Mouse (Mus musculus) heart, embryonic 14.5 days (tissue): Measurements from ENCODE around the gene Ccdc38. TPM values are rescaled to one million over a fixed set of nuclear protein-coding genes. Genes with fewer than 3 reads are reported as not detected.
A peak's percentile ranks its signal among the peaks of the same experiment; 100 is the strongest.

Experiments
- ATAC-seq: fragments of 200-750 bp; cut with Nextera tagmentation; 2 replicates; pipeline ENCODE4 v1.8.0; 2017; ENCODE audit warnings: low read depth, moderate TSS enrichment; ENCODE audit not compliant: insufficient number of reproducible peaks, insufficient read depth, low FRiP score
- H3K27ac ChIP-seq, 2 experiments: fragments of 200-500 bp in 1 of 2; fragments of 300-500 bp in 1 of 2; sonication (generic) in 1 of 2; replicated peaks in 1 of 2; 2 replicates each; pipeline ENCODE4 v1.5.1; 2012 to 2014; ENCODE audit warnings: low read depth in 2 of 2, low read length in 2 of 2, control low read depth in 1 of 2, mild to moderate bottlenecking in 1 of 2, mixed read lengths in 1 of 2; ENCODE audit not compliant: control insufficient read depth in 1 of 2, insufficient read depth in 1 of 2
- H3K27me3 ChIP-seq: fragments of 300-500 bp; sonication (generic); 2 replicates; pipeline ENCODE4 v1.6.1; 2014; ENCODE audit warnings: mild to moderate bottlenecking, low read length, control low read depth; ENCODE audit not compliant: control insufficient read depth, insufficient read depth
- H3K36me3 ChIP-seq: fragments of 300-500 bp; sonication (generic); 2 replicates; pipeline ENCODE4 v1.6.1; 2014; ENCODE audit warnings: mild to moderate bottlenecking, control low read depth, low read length, mixed read lengths; ENCODE audit not compliant: control insufficient read depth, insufficient read depth
- H3K4me1 ChIP-seq, 2 experiments: fragments of 200-500 bp in 1 of 2; fragments of 300-500 bp in 1 of 2; sonication (generic) in 1 of 2; 2 replicates each; pipeline ENCODE4 v1.6.1; 2012 to 2014; ENCODE audit warnings: low read length in 2 of 2, control low read depth in 1 of 2, mixed read lengths in 1 of 2; ENCODE audit not compliant: control insufficient read depth in 2 of 2, insufficient read depth in 2 of 2
- H3K4me2 ChIP-seq: fragments of 300-500 bp; sonication (generic); 2 replicates; pipeline ENCODE4 v1.6.1; 2014; ENCODE audit warnings: mild to moderate bottlenecking, low read length
- H3K4me3 ChIP-seq, 2 experiments: fragments of 200-500 bp in 1 of 2; fragments of 300-500 bp in 1 of 2; sonication (generic) in 1 of 2; 2 replicates each; pipeline ENCODE4 v1.5.1; 2012 to 2014; ENCODE audit warnings: low read length in 2 of 2, mild to moderate bottlenecking in 2 of 2, control low read depth in 1 of 2, low read depth in 1 of 2, moderate library complexity in 1 of 2; ENCODE audit not compliant: control insufficient read depth in 1 of 2, insufficient read depth in 1 of 2
- H3K9ac ChIP-seq: fragments of 300-500 bp; sonication (generic); 2 replicates; pipeline ENCODE4 v1.6.1; 2014; ENCODE audit warnings: mild to moderate bottlenecking, low read length
- H3K9me3 ChIP-seq: fragments of 300-500 bp; sonication (generic); 2 replicates; pipeline ENCODE4 v1.6.1; 2016; ENCODE audit warnings: low read length, control low read depth; ENCODE audit not compliant: control insufficient read depth
- WGBS: fragments of 180-500 bp; shearing (Covaris S2); extraction: QIAGEN DNeasy Blood & Tissue Kit; methylation state at CpG from one replicate; pipeline ENCODE4 v1.1.7; 2014; 5-methylcytosine and 5-hydroxymethylcytosine counted together
- polyA plus RNA-seq: library from polyadenylated mRNA; unstranded; fragments of >200 nt; fragmentation: Nextera tagmentation; extraction: Ambion mirVana; gene quantifications from 2 replicates; pipeline ENCODE4 v1.2.1, GENCODE M21; 2014

Gene Ccdc38
- 0.19 and 0.23 TPM in 2 replicates for polyA plus RNA-seq

GRCm38 (mm10) chr10:93540431-93541210, at the start of gene Ccdc38:
TSS of gene Ccdc38 (plus strand) at chr10:93540632.
- peak within 1 kb of the TSS; percentile 42 for H3K9ac ChIP-seq
- peaks cover 18% of the 10 kb centered on the region; the same call in 1 of the 2 replicates for H3K27me3 ChIP-seq
- WGBS, result 55% methylated on average over 17 of the region's 17 CpGs
- H3K4me2 ChIP-seq, result peak within 1 kb of the TSS; percentile 69
- peak within 1 kb of the TSS; percentile 36 to 38 for H3K4me3 ChIP-seq
- H3K36me3 ChIP-seq, result no peaks in the 10 kb centered on the region
- H3K9me3 ChIP-seq, result no peaks in the 10 kb centered on the region
- peaks cover 3 to 7% of the 10 kb centered on the region in 2 experiments; a peak in 3 of 4 replicates for H3K4me1 ChIP-seq
- no peak within 1 kb of the TSS for H3K27ac ChIP-seq
- ATAC-seq, result no peak

- H3K9ac ChIP-seq, result no peak overlapping the region
- WGBS, result 71% methylated on average over 10 of the region's 10 CpGs
- H3K36me3 ChIP-seq, result no peaks in the 10 kb centered on the region
- no peak overlapping the region for H3K27ac ChIP-seq
- no peak overlapping the region for H3K4me2 ChIP-seq
- H3K4me1 ChIP-seq, result peaks cover 0 to 4% of the 10 kb centered on the region in 2 experiments; a peak in 2 of 4 replicates
- no peak overlapping the region for H3K4me3 ChIP-seq
- no peaks in the 10 kb centered on the region for H3K9me3 ChIP-seq
- no peak for ATAC-seq
- no peaks in the 10 kb centered on the region for H3K27me3 ChIP-seq
Measured at GRCm38 (mm10) chr10:93500864-93501263, 39.6 kb upstream of the Ccdc38 start.

- H3K4me2 ChIP-seq, result no peak overlapping the region
Measured at GRCm38 (mm10) chr10:93501346-93501745, 39.1 kb upstream of the Ccdc38 start.

GRCm38 (mm10) chr10:93508383-93508970, 32.0 kb upstream of the Ccdc38 start:
- no peaks in the 10 kb centered on the region for H3K9me3 ChIP-seq
- 73% methylated on average over 7 of the region's 7 CpGs for WGBS
- no peak for ATAC-seq
- no peak overlapping the region for H3K27ac ChIP-seq
- H3K4me1 ChIP-seq, result no peaks in the 10 kb centered on the region
- no peak overlapping the region for H3K4me2 ChIP-seq
- H3K36me3 ChIP-seq, result no peaks in the 10 kb centered on the region
- no peak overlapping the region for H3K9ac ChIP-seq
- no peaks in the 10 kb centered on the region for H3K27me3 ChIP-seq
- H3K4me3 ChIP-seq, result no peak overlapping the region

More at GRCm38 (mm10) chr10:93501346-93501745, 39.1 kb upstream of the Ccdc38 start:
- Histone ChIP-seq H3K27ac (no peak overlapping the region), H3K4me3 (no peak overlapping the region), H3K36me3 (no peaks in the 10 kb centered on the region), H3K9me3 (no peaks in the 10 kb centered on the region), H3K27me3 (no peaks in the 10 kb centered on the region), H3K9ac (no peak overlapping the region), H3K4me1 (peaks cover 0 to 4% of the 10 kb centered on the region in 2 experiments; a peak in 2 of 4 replicates)
- no peak for ATAC-seq
- 77% methylated on average over 10 of the region's 10 CpGs for WGBS

GRCm38 (mm10) chr10:93509532-93510153, 30.8 kb upstream of the Ccdc38 start:
- WGBS, result 82% methylated on average over 15 of the region's 15 CpGs
- Histone ChIP-seq H3K9ac (no peak overlapping the region), H3K27ac (no peak overlapping the region), H3K4me3 (no peak overlapping the region), H3K4me2 (no peak overlapping the region), H3K9me3 (no peaks in the 10 kb centered on the region), H3K36me3 (no peaks in the 10 kb centered on the region), H3K4me1 (no peaks in the 10 kb centered on the region), H3K27me3 (no peaks in the 10 kb centered on the region)
- no peak for ATAC-seq

- Histone ChIP-seq H3K4me3 (no peak overlapping the region), H3K4me1 (no peaks in the 10 kb centered on the region), H3K9me3 (no peaks in the 10 kb centered on the region), H3K27me3 (no peaks in the 10 kb centered on the region), H3K36me3 (no peaks in the 10 kb centered on the region), H3K9ac (no peak overlapping the region), H3K4me2 (no peak overlapping the region), H3K27ac (no peak overlapping the region)
- ATAC-seq, result no peak
- 26% methylated on average over 1 of the region's 1 CpGs for WGBS
Measured at GRCm38 (mm10) chr10:93515419-93515818, 25.0 kb upstream of the Ccdc38 start.

GRCm38 (mm10) chr10:93515927-93516326, 24.5 kb upstream of the Ccdc38 start:
- no peaks in the 10 kb centered on the region for H3K9me3 ChIP-seq
- no peak for ATAC-seq
- no peaks in the 10 kb centered on the region for H3K4me1 ChIP-seq
- H3K9ac ChIP-seq, result no peak overlapping the region
- no peaks in the 10 kb centered on the region for H3K36me3 ChIP-seq
- H3K27ac ChIP-seq, result no peak overlapping the region
- 85% methylated on average over 12 of the region's 12 CpGs for whole genome bisulfite sequencing
- H3K4me2 ChIP-seq, result no peak overlapping the region
- H3K4me3 ChIP-seq, result no peak overlapping the region
- no peaks in the 10 kb centered on the region for H3K27me3 ChIP-seq
